Mouse (Mus musculus) cerebellum, postnatal 25 days (tissue): ENCODE results near the gene Pdk2.
A peak's percentile ranks its signal among the peaks of the same experiment; 100 is the strongest.

Source experiments
- DNase-seq, 2 experiments: peaks; one replicate each; pipeline ENCODE4 v3.0.0; 2021; ENCODE audit warnings: mixed read lengths in 2 of 2

Gene Pdk2

DNA sequence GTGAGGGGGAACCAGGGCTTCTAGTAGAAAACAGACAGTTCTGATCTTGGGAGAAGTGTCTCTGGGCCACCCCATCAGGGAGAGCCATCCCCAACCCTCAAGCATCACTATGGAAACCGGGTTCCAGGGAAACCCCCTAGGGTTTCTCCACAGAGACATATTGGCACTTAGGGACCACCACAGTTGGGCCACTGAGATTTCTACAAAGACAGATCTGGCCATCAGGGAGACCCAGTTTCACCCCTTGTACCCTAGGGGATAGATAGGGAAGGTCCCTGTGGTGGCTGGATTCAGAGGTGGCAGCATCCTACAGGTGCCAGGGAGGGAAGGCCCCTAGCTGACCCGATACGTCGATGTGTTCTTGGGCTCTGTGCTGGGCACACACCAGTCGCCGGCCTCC is 14.3 kb downstream of the Pdk2 start:
- DNase-seq = no peak

DNA sequence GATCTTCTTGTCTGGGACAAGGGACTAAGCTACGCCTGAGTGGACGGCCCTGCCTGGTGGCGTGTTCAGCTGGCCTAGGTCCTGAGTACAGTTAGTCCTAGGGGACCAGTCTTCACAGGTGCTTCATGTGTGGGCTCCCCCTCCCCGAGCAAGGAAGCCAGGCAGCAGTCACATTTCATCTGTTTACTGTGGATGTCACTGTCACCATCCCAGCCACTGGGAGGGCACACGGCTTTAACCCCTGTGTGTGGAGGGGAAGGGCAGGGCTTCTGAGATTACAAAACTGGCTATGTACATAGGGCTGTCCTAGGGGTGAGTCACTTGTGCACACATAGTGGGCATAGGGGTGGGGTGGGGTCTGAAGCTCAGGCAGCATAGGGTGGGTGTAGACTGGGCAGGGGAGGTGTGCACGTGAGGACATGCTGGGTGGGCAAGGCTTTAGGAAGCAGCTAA is 15.0 kb downstream of the Pdk2 start:
- peak in 1 of 2 experiments; percentile 52 for DNase-seq

DNA sequence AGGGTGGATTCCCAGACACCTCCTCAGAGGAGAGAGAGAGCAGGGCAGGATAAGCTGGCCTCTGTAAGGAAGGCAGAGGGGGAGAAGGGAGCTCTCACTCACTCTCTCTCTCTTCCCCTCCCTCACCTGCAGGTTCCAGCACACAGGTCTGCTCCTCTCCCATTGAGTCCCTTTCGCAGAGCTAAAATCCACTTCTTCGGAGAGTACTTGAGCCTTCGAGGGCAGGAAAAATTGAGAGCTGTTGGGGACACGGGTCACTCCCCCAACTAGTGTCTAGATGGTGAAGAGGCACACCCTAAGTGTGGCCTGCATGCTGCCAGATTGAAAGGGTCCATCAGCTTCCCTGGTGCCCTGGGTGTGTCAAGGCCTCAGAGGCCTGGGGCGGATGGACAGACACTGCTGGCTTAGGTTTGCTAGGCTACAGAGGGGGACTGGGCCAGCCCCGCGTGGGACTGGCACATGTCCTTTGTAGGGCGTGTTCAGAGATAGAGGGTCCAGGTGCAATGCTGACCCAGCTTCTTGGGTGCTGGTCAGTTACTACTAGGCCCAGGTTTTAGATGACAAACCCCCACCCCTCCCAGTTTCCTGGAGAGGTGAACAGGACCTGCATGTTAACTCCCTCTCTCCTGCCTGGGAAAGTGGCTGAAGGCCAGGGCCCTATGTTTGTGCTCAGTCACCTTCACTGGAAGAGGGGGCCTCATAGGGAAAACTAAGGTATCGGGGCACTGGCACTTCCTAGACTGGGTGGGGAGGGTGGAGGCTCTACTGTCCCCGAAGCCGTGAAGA is 15.7 kb downstream of the Pdk2 start:
- DNase-seq = peak; percentile 59 to 61

DNA sequence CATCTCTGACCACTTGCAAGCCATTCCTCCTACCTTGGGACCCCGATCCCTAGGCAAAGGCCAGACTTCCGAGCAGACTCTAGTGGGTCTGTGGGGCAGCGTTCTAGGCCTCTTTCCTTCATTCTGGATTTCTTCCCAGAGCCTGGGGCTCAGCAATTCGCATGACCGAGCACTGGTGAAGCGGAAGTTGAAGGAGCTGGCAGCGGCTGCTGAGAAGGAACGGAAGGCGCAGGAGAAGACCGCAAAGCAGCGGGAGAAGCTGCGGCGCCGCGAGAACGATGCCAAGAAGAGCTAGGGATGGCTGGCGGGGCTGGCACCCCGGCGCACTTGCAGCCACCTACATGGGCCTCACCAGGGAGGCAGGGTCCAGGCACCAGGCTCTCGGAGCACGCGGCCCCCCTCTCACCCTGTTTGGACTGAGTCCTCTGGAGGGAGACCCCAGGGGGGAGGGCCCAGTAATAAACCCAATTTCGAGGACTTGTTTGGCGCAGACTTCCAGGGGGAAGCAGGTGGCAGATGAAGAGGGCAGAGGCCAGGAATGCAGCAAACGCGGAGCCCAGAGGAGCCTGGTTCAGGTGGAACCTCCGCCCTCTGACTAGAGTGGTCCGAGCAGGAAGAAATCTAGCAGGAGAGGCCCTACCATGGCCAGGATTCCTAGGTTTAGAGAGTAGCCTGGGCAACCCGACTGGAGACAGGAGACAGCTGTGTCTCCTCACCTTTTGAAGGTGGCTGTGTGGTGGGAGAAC is 16.5 kb downstream of the Pdk2 start:
- DNase-seq = peak; percentile 96

DNA sequence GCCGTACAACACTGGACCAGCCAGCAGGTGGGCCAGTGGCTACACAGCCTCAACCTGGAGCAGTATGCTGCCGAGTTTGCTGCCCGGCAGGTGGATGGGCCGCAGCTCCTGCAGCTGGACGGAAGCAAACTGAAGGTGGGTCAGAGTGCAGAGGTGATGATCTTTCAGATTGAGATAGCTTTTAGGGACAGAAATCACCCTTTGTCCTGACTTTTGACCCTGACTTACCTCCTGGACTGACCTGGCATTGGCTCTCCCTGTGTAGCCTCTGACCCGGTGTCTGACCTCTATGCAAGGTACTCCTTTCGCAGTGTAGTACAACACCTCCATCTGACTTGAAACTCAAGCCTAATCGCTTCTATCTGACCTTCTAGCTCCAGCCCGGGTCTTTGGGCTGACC is 17.7 kb downstream of the Pdk2 start:
- no peak for DNase-seq

DNA sequence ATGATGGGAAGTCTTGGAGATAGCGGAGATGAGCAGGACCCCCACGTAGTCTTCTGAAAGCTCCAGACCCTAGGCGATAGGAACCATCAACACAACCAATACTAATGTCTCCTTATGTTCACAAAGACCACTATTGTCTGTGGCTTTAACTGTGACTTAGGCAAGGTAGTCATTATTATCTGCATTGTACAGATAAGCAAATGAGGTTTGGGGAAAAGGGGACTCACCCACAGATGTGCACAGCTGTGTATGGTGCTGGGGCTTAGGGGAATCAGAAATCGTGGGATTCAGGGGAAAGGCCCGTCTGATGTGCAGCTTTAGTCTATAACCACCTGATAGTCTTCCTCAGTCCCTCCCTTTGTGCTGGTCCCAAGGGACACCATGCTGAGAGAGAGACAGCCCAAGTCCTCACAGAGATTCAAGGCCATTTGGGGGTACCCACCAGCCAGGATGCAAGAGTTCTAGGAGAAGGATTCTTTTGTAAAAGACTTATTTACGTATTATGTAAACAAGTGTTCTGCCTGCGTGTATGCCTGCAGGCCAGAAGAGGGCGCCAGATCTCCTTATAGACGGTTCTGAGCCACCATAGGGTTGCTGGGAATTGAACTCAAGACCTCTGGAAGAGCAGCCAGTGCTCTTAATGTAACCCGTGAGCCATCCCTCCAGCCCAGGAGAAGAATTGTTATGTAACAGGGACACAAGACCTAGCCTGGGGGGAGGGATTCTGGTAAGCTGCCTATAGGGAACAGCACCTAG is 18.7 kb downstream of the Pdk2 start:
- DNase-seq = peak in 1 of 2 experiments; percentile 46

DNA sequence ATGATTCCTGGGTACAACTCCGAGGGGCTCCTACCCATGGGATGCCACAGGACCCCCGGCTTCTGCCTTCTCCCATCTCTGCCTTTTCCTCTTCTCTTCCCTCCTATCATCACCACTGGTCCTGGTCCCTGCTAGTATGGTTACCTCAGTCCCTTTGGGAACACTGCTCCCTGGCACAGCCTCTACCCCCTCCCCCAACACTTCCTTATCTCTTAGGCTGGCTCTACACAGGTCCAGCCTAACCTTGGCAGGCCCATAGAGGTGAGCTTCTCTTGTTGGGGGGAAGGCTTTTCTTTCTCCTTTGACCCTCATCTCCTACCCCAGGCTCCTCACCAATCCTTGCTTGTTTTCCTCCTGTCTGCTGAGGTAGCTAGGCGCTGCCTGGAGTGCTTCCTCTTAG is 25.7 kb downstream of the Pdk2 start:
- DNase-seq = peak in 1 of 2 experiments; percentile 40

DNA sequence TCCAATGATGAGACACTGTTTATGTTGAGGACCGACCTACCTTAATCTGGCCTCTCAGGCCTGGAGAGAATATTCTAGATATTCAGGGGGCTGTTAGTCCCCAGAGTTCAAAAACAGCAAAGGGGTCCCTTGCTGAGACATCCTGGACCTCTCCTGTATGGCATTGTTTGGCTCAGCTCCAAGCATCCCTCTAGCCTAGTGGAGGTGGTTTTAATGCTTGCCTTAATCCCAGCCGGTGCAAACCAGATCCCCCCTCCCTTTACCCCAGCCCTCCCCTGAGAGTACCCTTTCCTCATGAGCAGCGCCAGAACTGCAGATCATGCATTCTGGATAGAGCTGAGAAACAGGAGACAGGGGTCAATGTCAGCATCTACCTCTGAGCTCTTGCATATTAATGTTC is 28.7 kb downstream of the Pdk2 start:
- peak in 1 of 2 experiments; percentile 51 for DNase-seq

DNA sequence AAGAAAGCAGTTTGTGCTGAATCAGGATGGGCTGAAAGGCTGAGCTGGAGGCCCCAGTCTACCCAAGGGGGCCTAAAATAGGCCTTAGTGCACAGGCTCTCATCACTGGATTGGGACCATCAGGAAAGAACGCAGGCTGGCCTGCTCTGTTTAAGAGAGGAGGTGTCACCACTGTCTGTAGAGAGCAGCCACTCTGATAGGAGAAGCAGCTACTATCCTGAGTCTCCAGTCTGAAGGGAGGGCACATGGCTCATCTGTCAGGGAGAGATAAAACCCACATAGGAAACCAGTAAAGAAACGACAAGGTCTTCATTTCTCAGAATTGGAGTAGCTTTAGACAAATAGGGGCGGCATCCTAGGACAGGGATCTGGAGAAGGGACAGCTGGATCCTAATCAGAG is 29.1 kb downstream of the Pdk2 start:
- DNase-seq = peak in 1 of 2 experiments; percentile 40

DNA sequence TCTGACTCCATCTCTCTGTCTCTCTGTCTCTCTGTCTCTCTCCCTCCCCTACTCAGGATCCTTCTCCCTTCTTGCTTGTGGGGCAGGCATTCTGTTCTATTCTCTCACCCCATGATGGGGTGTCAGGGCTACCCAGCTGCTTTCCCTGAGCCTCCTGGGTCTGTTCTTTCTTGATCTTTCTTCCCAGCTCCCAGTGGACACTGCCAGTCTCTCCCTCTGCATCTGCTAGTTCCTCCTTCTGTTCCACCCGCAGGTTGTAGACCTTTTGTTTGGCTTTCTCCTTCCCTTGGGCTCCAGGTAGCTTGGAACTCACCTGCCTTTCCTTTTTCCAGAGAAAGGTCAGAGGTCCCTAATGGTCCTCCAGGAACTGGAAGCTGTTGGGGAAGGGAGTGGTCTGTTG is 29.7 kb downstream of the Pdk2 start:
- no peak for DNase-seq

DNA sequence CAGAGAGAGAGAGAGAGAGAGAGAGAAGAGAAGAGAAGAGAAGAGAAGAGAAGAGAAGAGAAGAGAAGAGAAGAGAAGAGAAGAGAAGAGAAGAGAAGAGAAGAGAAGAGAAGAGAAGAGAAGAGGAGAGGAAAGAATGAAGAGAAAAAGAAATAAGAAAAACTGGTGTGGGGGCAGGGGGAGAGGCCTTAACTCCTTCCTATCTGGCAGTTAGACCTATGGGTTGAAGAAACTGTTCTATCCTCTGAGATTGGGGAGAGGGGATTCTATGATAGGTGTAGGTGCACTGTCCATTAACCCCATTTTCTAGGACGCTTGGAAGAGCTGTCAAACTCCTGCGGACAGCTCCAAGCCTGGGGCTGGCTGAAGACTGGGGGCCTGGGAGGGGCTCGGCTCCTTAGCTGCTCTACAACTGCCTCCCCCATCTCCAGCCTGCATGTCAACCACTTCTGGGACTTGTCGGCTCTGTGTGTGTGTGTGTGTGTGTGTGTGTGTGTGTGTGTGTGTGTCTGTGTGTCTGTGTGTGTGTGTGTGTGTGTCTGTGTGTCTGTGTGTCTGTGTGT is 30.2 kb downstream of the Pdk2 start:
- DNase-seq = peak in 1 of 2 experiments; percentile 53

DNA sequence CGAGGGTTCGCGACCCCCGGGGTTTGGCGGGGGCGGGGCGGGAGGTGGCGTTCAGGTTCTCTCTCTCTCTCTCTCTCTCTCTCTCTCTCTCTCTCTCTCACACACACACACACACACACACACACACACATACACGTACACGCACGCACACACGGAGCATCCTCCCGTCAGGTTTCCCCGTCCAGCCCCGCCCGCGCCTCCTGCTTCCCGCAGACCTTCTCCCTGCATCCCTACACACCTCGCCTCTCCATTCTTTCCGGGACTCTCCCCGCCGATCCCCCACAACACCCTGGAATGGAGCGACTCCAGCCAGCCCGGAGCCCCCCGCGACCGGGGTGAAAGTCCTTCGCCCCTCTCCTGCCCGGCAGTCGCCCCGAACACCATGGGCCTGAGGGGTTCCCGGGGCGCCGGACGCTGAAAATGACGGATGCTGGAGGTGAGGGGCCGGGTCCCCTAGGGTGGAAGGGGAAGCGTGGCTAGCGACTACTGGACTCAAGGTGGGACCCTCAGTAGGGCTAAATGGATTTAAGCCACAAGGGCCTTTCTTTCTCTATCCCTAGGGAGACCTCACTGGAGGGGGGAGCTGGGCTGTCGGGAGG is 30.9 kb downstream of the Pdk2 start:
- peak; percentile 82 to 91 for DNase-seq

DNA sequence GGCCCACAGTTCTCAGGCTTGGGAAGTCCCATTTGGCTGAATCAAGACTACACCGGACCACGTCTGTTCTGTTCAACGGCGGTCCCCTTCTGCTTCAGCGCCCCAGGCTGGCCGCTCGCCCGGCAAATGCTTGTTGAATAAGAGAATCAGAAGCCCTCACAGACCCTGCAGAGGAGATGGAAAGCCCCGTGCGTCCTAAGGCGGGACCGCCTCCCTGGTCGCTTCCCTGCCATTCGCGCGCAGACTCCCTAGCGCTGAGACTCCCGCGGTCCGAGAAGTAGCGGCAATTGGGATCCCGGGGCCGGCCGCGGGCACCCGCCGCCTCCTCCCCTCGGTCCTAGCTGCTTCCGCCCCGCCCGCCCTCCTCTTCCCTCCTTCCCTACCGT is 31.5 kb downstream of the Pdk2 start, which contains the start of gene Samd14:
Gene Samd14, plus strand, starts transcription at position 251 of the 386 bp plus-strand sequence.
- DNase-seq = peak; percentile 83 to 85

DNA sequence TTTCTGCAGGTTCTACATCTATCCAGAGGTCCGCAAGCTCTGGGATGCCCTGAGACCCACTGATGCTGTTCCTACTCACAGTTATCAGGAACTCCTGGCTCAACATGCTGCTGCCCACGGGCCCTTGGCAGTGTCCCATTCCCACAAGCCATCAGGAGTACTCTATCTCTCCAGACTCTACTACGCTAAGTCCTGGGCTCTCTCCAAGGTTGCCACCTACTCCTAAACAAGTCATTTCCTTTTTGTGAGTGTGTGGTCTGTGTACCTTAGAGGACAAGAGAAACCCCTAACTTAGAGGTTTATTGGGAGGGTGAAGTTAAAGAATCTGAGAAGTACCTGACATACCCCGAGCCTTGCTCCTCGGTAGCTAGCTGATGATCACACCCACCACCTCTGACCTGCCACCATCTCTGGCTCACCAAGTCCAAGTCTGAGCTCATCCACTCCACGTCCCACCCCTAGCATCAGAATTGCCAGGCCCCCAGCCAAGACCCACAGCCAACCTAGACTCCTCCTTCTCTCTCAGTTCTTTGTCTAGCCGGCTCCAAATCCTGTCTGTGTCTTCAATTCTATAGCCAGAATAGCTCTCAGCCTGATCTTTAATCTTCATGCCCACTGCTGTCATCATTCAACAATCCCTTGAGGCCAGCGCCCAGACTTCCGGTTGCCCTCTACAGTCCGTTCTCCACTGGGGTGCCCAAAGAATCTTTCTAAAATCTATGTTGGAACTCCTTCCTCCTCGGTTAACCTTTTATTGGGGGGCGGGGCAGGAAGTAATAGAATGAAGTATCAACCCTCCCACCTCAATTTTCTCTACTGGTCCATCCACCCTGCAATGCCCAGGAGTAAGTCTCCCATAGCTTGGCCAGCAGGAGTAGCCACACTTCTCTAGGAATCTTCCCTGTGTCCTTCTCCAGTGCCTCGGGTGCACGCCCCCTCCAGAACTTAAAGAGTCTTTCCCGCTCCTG is 32.2 kb downstream of the Pdk2 start:
- DNase-seq = no peak

DNA sequence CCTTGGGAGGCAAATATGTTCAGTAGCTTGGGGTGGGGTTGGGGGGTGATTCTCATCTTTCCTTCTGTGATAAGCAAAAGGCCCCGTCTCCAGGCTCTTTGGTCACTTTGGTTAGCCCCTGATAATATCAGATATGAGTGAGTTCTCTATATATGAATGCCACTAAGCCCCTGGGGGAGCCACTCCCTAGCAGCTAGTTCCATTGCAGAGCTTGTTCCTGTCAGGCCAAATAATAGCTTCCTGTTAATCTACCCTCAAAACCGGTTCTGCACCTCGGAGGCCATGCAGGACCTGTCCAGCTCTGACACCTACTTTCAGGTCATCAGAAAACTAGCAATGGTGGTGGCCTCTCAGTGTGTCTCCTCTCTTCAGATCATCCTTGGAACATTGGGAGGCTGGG is 33.7 kb downstream of the Pdk2 start:
- DNase-seq = no peak

DNA sequence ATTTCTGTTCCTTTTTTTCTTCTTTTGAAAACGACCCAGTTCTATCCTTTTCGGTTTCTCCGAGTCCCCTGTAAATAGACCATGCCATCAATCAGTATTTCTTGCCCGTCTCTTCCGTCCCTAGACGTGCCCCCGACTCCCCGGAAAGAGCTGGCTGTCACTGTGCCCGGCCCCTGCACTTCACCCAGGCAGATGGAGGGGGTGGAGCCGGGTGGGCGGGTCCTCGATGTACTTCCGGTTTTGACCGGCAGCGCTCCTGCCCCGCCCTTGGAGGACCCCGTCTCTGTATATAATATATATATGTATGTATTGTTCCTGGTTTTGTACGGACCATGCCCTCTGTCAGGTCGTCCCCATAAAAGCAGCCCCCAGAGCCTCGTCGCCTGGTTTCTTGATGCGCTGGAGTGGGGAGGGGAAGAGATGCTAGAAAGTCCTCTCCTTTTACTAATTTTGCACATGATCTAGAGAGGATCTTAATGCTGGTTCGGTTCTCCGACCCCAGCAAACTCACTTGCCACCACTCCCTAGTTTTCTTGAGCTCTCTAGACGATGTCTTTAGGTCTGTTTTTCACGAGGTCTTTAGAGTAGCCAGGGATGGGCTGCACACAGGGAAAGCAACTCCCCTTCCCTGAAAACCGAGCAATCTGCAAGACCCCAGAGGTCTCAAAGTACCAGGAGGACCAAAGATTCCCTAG is 34.5 kb downstream of the Pdk2 start:
- DNase-seq = peak; percentile 79 to 90

DNA sequence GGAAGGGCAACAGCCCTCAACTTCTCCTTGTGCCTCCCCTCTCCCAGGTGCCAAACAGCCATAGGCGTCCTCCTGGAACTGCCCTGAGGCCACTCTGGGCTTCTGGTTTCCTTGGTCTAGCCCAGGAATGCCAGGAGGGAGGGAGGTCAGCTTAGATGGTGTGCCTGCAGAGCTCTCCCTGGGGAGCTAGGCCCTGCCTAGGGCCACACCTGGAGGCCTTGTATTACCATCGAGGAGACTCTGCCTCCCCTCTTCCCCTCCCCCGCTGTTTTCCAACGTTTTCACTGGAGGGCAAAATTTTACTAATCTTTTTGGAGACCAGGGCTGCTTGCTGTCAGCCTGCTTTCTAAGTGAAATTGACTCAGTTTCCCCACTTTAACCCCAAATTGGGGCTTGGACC is 35.1 kb downstream of the Pdk2 start:
- DNase-seq = peak in 1 of 2 experiments; percentile 47

DNA sequence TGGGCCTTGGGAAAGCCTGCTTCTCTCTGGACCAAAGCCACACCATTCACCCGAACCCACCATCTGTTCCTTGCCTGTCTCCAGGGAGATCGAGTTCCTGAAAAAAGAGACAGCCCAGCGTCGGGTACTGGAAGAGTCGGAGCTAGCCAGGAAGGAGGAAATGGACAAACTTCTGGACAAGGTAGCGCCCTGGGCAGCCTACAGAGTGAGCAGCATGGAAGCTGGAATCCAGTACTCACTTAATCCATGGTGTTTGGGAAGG is 36.3 kb downstream of the Pdk2 start:
- peak in 1 of 2 experiments; percentile 62 for DNase-seq

DNA sequence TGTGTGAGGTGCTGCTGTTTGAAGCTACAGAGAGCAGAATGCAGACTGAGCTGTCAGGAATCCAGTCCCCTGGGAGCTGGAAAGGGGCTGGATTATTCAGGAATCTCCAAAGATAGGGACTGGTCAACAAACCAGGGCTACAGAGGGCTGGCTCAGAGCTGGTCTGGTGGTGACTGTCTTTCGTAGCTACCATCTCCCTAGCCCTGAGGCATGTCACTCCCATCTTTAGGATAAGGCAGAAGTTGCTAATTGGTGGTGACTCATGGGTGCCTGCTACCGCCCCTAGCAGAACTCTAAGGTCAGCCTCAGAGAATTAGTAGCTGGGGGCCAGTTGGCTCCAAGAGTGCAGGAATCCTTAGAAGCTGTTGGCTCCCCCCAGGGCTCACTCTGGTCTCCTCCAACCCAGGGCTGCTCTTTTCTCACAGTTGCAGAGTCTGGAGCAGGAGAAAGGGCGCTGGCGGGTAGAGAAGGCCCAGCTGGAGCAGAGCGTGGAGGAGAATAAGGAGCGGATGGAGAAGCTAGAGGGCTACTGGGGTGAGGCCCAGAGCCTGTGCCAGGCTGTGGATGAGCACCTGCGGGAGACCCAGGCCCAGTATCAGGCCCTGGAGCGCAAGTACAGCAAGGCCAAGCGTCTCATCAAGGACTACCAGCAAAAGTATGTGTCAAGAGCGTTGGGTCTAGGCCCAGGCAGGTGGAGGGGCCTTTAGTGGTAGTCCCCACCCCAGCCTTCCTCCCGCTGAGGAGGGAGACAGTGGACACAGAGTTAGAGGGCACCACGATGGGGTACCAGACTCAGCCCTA is 36.8 kb downstream of the Pdk2 start:
- DNase-seq = no peak

DNA sequence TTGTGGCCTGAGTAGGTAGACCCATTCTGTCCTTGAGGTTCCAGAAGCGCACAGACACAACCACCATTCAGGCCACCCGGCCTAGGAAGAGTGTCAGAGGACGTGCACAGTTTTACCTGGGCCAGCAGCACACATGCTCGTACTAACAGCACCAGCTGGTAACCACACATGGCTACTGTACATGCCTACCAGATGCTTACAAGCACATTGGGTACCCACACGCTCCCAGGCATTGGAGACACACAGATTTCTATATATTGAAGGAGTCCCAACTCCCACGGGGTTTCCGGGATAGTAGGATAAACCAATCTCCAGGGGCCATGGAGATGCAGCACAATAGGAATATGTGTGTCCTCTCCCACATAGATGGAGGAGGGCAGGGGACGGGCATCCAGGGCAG is 38.4 kb downstream of the Pdk2 start:
- no peak for DNase-seq
